Mouse (Mus musculus) layer of hippocampus, adult 6 months (tissue): ENCODE results near the gene Mpdu1. TPM values are rescaled to one million over a fixed set of nuclear protein-coding genes. Genes with fewer than 3 reads are reported as not detected.

Experiments
- long read RNA-seq, 2 experiments: library from polyadenylated mRNA; unstranded; transcript quantifications; one replicate each; pipeline ENCODE4 v2.0.0; 2019 to 2020
- microRNA-seq: library from miRNA; unstranded; fragments of <30 nt; microRNA quantifications from one replicate; pipeline ENCODE4 v1.2.0, GENCODE M21; 2020
- polyA plus RNA-seq: library from polyadenylated mRNA; unstranded; fragments of <200 nt; fragmentation: Nextera tagmentation; gene quantifications from 2 replicates; pipeline ENCODE4 v1.2.3, GENCODE M21; 2021

Mpdu1 gene
- polyA plus RNA-seq, result 94.9 and 96.8 TPM in 2 replicates
- long read RNA-seq, experiment 1, transcript Mpdu1-207 (7 exons, 971 nt), result minor isoform, 6 of 110 reads
- long read RNA-seq, experiment 1, transcript Mpdu1-202 (6 exons, 646 nt), result minor isoform, 24 of 110 reads
- long read RNA-seq, experiment 1, transcript Mpdu1-201 (7 exons, 1,321 nt), result major isoform, 68 of 110 reads
- long read RNA-seq, experiment 1, partial matches to known transcripts, result 8 of 110 reads
- long read RNA-seq, experiment 1, other reads (novel, unspliced or antisense), result 3 of 110 reads
- long read RNA-seq, experiment 2, transcript Mpdu1-202 (6 exons, 646 nt), result minor isoform, 28 of 141 reads
- long read RNA-seq, experiment 2, transcript Mpdu1-207 (7 exons, 971 nt), result minor isoform, 5 of 141 reads
- long read RNA-seq, experiment 2, transcript Mpdu1-201 (7 exons, 1,321 nt), result major isoform, 100 of 141 reads
- long read RNA-seq, experiment 2, partial matches to known transcripts, result 0 of 141 reads
- long read RNA-seq, experiment 2, other reads (novel, unspliced or antisense), result 7 of 141 reads

GRCm38 (mm10) chr11:69662213-69662966, at the start of gene Mpdu1:
Gene Mpdu1 (minus strand): TSS chr11:69662642.

DNA sequence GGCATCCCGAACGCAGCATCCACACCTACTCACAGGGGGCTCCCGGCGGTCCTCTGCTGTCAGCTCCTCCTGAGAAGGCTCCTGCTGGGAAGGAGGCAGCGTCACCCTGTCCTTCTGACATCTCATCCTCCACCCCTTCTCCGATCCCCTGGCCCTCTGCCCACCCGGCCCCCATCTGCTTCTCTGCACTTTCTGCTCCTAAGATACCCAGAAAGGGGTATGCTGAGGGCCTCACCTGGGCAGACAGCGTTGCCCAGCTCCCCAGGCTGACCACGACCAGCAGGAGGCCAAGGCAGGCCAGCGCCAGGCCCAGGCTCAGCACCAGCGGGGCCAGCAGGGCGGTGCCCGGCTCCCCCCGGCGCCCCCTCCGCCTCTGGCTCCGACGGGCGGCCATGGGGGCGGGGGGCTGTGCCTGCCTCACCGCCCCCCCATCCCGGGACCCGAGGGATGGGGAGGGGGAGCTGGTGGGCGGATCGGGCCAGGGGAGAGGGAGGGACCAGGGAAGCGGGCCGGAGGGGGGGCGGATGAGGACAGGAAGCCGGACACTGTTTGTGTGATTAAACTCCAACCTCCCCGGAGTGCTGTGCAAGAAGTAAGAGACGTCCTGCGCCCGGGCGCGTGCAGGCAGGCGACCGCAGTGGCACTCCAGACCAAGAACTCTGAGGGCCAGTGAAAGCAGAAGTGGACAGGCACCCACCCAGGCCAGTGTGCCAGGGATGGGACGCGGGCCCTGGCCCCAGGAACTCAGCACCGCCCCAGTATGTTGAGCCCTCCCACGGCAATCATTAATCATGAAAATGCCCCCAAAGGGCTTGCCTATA, 33.1 kb upstream of the Mpdu1 start, which contains the start of the genes Tnfsf12 and Tnfsfm13:
Gene Tnfsf12, minus strand, starts transcription at position 489 of the 821 bp plus-strand sequence.
Gene Tnfsfm13, minus strand, starts transcription at position 738 of the 821 bp plus-strand sequence.

GRCm38 (mm10) chr11:69685526-69686148, 23.2 kb upstream of the Mpdu1 start, which contains the start of gene Tnfsf13:
Gene Tnfsf13 (minus strand): TSS chr11:69685784.

GRCm38 (mm10) chr11:69681314-69682208, 19.1 kb upstream of the Mpdu1 start, which contains the start of gene Senp3:
Gene Senp3 (minus strand): TSS chr11:69682084.

DNA sequence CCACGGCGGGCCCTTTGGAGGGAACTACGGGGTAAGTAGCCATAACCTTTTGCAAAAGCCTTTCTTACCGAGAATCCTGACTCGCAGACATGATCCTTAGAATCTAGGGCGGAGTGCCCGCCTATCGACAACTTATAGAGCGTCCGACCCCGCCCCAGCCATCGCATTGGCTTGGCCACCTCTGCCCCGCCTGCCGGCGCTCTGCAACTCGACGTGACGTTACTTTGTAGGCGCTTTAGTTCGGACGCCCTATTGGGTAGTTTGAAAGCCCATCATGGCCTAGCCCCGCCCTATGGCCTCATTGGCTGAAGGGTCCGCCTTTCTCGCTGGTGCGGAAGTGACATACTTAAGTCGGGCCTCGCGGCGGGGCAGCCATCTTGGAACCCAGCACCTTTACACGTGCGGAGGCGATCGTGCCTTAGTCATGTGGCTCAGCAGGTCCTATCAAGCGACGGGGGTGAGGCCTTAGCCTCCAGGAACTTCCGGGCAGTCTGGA, 9.8 kb upstream of the Mpdu1 start, which contains the start of gene Eif4a1:
Gene Eif4a1, minus strand, starts transcription at position 213 of the 496 bp plus-strand sequence.

DNA sequence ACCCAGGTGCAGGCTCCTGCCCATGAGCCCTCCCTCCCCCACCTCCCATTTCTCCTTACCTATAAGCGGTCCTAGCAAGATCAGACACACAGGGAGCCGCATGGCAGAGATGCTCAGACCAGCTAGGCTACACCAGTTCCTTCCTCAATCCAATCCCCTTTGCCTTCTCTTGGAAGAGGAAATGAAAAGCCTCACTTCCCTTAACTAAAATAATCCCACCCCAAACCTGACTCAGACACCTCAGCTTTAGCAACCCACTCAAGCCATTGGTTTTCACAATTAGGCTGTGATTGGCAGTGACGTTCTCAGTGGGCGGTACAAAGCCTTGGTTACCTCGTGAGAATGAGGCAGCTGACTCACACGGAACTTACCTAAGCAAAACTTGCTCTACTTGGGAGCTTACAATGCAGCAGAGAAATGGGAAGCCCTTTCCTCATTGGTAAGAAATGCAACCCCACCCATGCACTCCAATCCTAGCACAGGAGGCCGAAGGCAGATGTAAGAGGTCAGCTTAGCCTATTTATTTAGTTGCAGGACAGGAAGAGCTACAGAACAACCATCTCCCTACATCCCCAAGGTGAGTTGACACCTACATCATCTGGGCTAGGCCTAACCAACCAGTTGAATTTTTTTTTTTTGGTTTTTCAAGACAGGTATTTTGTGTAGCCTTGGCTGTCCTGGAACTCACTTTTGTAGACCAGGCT, 3.7 kb upstream of the Mpdu1 start, which contains the start of gene Cd68:
Gene Cd68, minus strand, starts transcription at position 193 of the 704 bp plus-strand sequence.

DNA sequence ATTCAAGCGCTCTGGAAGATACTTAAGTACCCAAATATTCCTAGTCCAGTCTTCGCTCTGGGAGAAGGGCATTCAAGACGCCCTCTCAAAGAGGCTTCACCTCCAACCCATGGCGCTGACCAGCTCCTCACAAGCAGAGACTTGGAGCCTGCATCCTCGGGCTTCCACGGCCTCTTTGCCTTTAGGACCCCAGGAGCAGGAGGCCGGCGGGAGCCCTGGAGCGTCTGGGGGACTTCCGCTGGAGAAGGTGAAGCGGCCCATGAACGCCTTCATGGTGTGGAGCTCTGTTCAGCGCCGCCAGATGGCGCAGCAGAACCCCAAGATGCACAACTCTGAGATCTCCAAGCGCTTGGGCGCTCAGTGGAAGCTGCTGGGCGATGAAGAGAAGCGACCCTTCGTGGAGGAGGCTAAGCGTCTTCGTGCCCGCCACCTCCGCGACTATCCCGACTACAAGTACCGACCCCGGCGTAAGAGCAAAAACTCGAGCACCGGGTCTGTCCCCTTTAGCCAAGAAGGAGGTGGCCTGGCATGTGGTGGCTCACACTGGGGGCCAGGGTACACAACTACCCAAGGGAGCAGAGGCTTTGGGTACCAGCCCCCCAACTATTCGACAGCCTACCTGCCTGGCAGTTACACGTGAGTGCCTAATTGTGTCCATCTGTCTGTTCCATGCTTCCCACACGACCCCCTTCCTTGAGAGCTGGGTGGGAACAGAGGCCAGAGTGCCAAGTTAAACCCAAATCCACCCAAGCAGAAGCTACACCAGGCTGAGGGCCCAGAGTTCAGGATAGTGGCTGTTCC, 7.0 kb downstream of the Mpdu1 start, which contains the start of gene Sox15:
Gene Sox15, plus strand, starts transcription at position 51 of the 801 bp plus-strand sequence.

DNA sequence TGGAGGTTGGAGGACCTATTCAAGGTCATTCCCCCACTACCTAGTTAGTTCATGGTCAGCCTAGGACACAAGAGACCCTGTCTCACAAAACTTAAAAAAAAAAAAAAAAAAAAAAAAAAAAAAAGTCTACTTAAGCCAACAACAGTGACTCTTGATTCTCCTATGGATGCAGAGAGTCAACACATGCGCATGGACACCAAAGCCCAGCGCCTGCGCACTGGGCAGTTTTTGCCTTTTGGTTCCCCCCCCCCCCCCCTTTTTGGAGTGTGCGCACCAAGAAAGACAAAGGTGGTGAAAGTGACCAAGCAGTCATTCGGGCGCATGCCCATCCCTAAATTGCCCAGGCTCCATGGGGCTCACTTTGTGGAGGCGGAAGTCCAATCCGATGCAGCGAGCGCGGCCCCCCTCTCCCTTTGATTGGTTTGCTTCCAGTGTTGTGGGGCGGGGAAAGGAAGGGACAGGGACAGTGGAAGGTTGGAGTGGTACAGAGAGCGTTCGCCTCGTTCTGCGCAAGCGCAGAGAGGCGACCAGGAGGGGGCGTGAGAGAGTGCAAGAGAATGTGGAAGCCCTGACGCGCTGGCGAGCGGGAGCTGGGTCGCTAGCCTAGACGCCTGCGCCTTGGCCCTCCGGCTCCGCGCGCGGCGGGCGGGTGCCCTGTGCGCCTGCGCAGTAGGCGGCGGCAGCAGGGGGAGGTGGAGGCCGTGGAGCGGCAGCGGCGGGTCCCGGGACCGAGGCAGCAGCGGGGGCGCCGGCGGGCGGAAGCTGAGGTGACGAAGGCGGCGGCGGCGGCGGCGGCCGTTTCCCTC, 30.0 kb downstream of the Mpdu1 start, which contains the start of gene Fxr2:
Gene Fxr2, plus strand, starts transcription at position 707 of the 806 bp plus-strand sequence.

GRCm38 (mm10) chr11:69621571-69622268, 40.7 kb downstream of the Mpdu1 start, which contains the start of gene Sat2:
Gene Sat2 (plus strand): TSS chr11:69622024.

DNA sequence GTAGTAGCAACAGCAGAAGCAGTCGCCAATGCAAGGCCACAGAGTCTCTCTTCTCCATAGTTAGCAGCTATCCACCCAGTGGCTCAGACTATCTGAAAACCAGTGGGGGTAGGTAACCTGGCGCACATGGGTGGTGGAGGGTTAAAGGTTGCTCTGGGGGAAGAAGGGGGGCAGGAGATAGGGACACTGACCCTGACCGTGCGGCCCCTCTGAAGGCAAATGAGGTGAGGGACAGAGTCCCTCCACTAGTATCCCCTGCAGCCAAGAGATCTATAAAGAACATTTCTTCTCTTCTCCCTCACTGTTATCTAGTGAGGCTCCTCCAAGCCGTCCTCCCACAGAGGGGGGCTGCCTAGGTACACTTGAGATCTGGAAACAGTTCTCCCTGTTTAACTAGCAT, 44.6 kb downstream of the Mpdu1 start, which contains the start of gene Shbg:
Gene Shbg, minus strand, starts transcription at position 101 of the 400 bp plus-strand sequence.

Small RNAs within 50 kb of the gene (microRNA-seq; reads per million reads assigned to microRNA genes)
- gene Mir1934 (12.2 reads per million, percentile 34 among the genes with 10 or more reads in this experiment), gene Mir467f (not detected)

Other genes starting within 250 kb of the Mpdu1 start
- 8.1 and 9.3 TPM in 2 replicates for gene Kdm6b, start 249.0 kb downstream of the Mpdu1 start, polyA plus RNA-seq
- gene Dnah2, start 113.5 kb downstream of the Mpdu1 start, polyA plus RNA-seq, result 0.36 and 0.80 TPM in 2 replicates
- 21.6 and 21.9 TPM in 2 replicates for gene Efnb3, start 102.4 kb downstream of the Mpdu1 start, polyA plus RNA-seq
- gene Wrap53, start 82.4 kb downstream of the Mpdu1 start, polyA plus RNA-seq, result 13.9 and 15.4 TPM in 2 replicates
- 25.8 and 29.0 TPM in 2 replicates for gene Trp53, start 82.3 kb downstream of the Mpdu1 start, polyA plus RNA-seq
- 218 and 255 TPM in 2 replicates for gene Atp1b2, start 56.7 kb downstream of the Mpdu1 start, polyA plus RNA-seq
- not detected in 2 replicates for gene Shbg, start 44.7 kb downstream of the Mpdu1 start, polyA plus RNA-seq
- 18.2 and 18.3 TPM in 2 replicates for gene Sat2, start 40.6 kb downstream of the Mpdu1 start, polyA plus RNA-seq
- 6.9 and 7.9 TPM in 2 replicates for gene Fxr2, start 29.7 kb downstream of the Mpdu1 start, polyA plus RNA-seq
- 0.16 TPM in 1 of 2 replicates, not detected in the other for gene Sox15, start 7.3 kb downstream of the Mpdu1 start, polyA plus RNA-seq
- 18.4 and 22.2 TPM in 2 replicates for gene Cd68, start 3.5 kb upstream of the Mpdu1 start, polyA plus RNA-seq
- gene Eif4a1, start 9.8 kb upstream of the Mpdu1 start, polyA plus RNA-seq, result 177 and 178 TPM in 2 replicates
- 14.3 and 15.8 TPM in 2 replicates for gene Senp3, start 19.4 kb upstream of the Mpdu1 start, polyA plus RNA-seq
- 3.6 and 4.5 TPM in 2 replicates for gene Tnfsf13, start 23.1 kb upstream of the Mpdu1 start, polyA plus RNA-seq
- gene Tnfsf12, start 33.2 kb upstream of the Mpdu1 start, polyA plus RNA-seq, result 2.8 and 3.4 TPM in 2 replicates
- 1.9 and 2.8 TPM in 2 replicates for gene Tnfsfm13, start 33.5 kb upstream of the Mpdu1 start, polyA plus RNA-seq
- 6.6 and 7.7 TPM in 2 replicates for gene Polr2a, start 96.0 kb upstream of the Mpdu1 start, polyA plus RNA-seq
- gene Slc35g3, start 99.3 kb upstream of the Mpdu1 start, polyA plus RNA-seq, result 0.19 TPM in 1 of 2 replicates, not detected in the other
- gene Zbtb4, start 103.3 kb upstream of the Mpdu1 start, polyA plus RNA-seq, result 4.4 and 5.5 TPM in 2 replicates
- gene Chrnb1, start 133.3 kb upstream of the Mpdu1 start, polyA plus RNA-seq, result 0.25 and 0.46 TPM in 2 replicates
- gene Fgf11, start 139.2 kb upstream of the Mpdu1 start, polyA plus RNA-seq, result 3.7 and 3.9 TPM in 2 replicates
- gene Tmem102, start 143.0 kb upstream of the Mpdu1 start, polyA plus RNA-seq, result 0.40 and 1.9 TPM in 2 replicates
- not detected in 2 replicates for gene Gm39566, start 152.7 kb upstream of the Mpdu1 start, polyA plus RNA-seq
- gene Spem2, start 155.8 kb upstream of the Mpdu1 start, polyA plus RNA-seq, result not detected in 2 replicates
- gene Spem1, start 159.5 kb upstream of the Mpdu1 start, polyA plus RNA-seq, result not detected in 2 replicates
- gene Nlgn2, start 175.1 kb upstream of the Mpdu1 start, polyA plus RNA-seq, result 10.5 and 10.6 TPM in 2 replicates
- 460 and 516 TPM in 2 replicates for gene Tmem256, start 175.9 kb upstream of the Mpdu1 start, polyA plus RNA-seq
- gene Plscr3, start 183.7 kb upstream of the Mpdu1 start, polyA plus RNA-seq, result 5.0 and 5.4 TPM in 2 replicates
- not detected in 2 replicates for gene Tnk1, start 196.1 kb upstream of the Mpdu1 start, polyA plus RNA-seq
- gene Tmem95, start 215.4 kb upstream of the Mpdu1 start, polyA plus RNA-seq, result not detected in 2 replicates
- gene Kctd11, start 218.8 kb upstream of the Mpdu1 start, polyA plus RNA-seq, result 0.63 and 0.64 TPM in 2 replicates
- not detected in 2 replicates for gene Acap1, start 232.9 kb upstream of the Mpdu1 start, polyA plus RNA-seq
- gene 2810408A11Rik, start 238.3 kb upstream of the Mpdu1 start, polyA plus RNA-seq, result 0.24 and 0.34 TPM in 2 replicates
- 9.8 and 12.3 TPM in 2 replicates for gene Neurl4, start 238.4 kb upstream of the Mpdu1 start, polyA plus RNA-seq